Mouse (Mus musculus) frontal cortex, adult (tissue): Measurements from ENCODE around the gene Mapk8ip3.
"Not testable (repeated sequence)": the region's sequence is repeated elsewhere in the genome, so short reads cannot be mapped to it uniquely, and the experiment has no call there.

Experiments used
- ATAC-seq: cut with Nextera tagmentation; 2 replicates; pipeline ENCODE4 v1.9.2; 2017; ENCODE audit warnings: mild to moderate bottlenecking, moderate library complexity, mixed read lengths; ENCODE audit not compliant: low TSS enrichment

Gene Mapk8ip3

DNA sequence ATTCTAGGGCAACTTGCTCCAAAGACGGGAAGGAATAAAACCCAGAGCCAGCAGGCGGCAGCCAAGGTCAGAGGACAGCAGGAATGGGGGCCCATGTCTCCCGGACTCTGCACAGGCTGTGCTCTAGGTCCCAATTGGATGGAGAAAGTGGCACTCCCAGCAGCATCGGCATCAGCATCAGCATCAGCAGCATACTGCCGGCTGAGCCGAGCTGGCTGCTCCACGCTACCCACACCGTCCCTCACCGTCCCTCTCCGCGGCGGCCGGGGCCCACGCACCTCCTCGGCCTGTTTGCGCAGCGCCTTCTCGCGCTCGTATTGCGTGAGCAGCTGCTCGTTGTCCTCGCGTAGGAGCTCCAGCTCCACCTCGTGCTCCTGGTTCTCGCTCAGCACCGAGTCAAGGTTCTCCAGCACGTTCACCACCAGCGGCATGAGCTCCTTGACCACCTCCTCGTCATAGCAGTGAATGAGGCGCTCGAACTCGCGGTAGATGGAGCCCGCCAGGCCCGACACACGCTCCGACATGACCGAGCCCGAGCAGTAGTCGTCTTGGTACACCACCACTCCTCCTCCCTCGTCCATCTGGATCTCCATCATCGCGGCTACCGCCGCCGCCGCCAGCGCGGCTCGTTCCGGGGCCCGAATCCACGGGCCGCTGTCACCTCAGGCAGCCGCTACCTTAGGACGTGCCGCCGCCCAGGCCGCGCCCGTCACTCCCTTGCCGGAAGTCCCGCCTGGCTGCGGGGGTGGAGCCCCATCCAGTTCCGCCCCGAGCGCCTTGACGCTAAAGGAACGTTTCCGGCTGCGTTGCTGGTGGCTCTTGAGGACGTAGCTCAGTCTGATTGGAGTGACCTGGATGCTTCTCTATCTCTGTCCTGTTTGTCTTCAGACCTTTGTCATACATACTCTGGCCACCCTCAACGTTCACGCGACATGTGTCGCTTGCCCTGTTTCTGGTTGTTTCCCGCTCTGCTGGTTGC lies at the start of gene Mapk8ip3:
TSS of gene Mapk8ip3 (minus strand) at position 719 of the 979 bp plus-strand sequence.
- ATAC-seq = peak; percentile 97

- no peak for ATAC-seq
Measured at GRCm38 (mm10) chr17:24960852-24961715, 24.3 kb upstream of the Mapk8ip3 start.

- peak; percentile 99 for ATAC-seq
Measured at GRCm38 (mm10) chr17:24960135-24960851, 23.5 kb upstream of the Mapk8ip3 start, which contains the start of gene Jpt2. Gene Jpt2, minus strand, starts transcription at chr17:24960689.

DNA sequence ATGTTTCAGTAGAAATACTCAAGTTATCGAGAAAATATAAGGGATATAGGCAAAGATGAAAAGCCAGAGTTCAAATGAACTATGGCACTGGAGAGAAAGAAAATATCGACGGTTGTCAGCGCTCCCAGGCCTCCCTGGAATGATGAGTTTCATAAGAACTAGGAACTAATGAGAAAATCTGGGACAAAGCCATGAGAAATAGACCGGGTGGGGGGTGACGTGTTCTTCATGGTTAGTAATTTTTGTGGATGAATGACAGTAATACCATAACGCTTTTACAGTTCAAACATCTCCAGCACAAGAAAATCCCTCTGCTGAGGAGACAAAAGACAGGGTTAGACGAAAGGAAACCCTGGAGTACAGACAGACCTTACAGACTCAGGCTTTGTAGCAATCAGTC lies 22.6 kb upstream of the Mapk8ip3 start:
- ATAC-seq = no peak

DNA sequence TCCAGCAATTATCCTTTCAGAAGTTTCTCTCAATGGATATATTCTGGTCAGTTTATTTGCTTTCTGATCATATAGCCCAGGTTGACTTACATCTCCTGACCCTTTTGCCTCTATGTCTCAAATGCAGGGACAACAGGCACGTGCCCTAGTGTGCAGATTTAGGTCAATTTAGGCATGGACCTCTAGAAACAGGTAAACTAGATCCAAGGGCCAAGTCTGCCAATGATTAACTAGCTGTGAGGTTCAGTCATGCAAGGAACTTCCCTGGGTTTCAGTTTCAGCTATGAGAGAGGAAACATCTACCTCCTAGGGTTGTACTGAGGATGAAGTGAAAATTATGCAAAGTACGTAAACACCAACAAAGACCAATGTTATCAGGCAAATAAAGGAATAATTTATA lies 16.5 kb upstream of the Mapk8ip3 start:
- no peak for ATAC-seq

DNA sequence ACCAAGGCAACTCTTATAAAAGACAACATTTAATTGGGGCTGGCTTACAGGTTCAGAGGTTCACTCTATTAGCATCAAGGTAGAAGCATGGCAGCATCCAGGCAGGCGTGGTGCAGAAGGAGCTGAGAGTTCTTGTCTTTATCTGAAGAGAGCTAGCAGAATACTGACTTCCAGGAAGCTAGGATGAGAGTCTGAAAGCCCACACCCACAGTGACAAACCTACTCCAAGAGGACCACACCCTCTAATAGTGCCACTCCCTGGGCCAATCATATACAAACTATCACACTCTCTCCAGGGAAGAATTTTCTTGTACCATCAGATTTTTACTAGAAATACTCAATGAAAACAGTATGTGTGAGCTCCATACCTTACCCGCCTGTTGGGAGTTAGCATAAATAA lies 13.9 kb upstream of the Mapk8ip3 start:
- ATAC-seq = no peak

GRCm38 (mm10) chr17:24948204-24948603 lies 11.4 kb upstream of the Mapk8ip3 start:
- ATAC-seq = no peak

GRCm38 (mm10) chr17:24943589-24943988 lies 6.8 kb upstream of the Mapk8ip3 start:
- not testable (repeated sequence) for ATAC-seq

- peak; percentile 73; the same call in 1 of the 2 replicates for ATAC-seq
Measured at GRCm38 (mm10) chr17:24943036-24943435, 6.3 kb upstream of the Mapk8ip3 start.

- not testable (repeated sequence) for ATAC-seq
Measured at GRCm38 (mm10) chr17:24942453-24942852, 5.7 kb upstream of the Mapk8ip3 start.

- no peak for ATAC-seq
Measured at GRCm38 (mm10) chr17:24937266-24937665, 489 bp upstream of the Mapk8ip3 start.

DNA sequence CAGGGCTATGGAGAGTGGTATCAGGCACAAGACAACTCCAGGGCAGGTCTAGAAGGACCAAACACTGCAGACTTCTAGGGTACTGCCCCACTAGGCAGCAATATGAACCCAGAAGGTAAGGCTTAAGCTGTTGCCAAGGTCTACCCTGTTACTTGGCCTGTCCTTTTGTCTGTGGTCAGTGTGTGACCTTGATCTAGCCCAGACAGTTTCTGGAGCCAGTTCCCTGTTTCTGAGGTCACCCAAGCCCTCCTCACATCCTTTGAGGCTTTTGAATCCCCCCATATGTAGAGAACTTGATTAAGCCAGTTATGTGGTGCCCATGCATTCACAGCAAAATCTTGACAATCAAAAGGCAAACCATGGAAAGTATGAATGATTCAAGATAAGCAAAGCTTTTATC lies 1.1 kb downstream of the Mapk8ip3 start:
- no peak for ATAC-seq

GRCm38 (mm10) chr17:24934926-24935325 lies 1.9 kb downstream of the Mapk8ip3 start:
- no peak for ATAC-seq

DNA sequence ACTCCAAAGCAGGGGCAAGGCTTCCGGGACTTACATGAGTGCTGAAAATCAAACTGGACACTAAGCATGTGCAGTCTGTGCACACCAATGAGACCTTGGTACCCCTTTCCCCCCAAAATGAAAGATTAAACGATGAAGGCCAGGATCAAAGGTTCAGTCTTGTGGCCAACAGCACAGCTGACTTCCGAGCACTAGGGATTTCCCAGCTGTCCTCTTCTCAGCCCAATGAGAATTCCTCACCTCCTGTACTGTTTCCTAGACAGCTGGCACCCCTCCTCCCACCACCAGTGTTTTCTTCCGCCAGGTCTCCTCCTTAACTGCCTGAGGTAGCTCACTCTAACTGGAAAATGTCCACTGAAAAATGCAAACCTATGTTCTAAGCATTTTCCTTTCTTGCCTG lies 3.6 kb downstream of the Mapk8ip3 start:
- ATAC-seq = no peak

DNA sequence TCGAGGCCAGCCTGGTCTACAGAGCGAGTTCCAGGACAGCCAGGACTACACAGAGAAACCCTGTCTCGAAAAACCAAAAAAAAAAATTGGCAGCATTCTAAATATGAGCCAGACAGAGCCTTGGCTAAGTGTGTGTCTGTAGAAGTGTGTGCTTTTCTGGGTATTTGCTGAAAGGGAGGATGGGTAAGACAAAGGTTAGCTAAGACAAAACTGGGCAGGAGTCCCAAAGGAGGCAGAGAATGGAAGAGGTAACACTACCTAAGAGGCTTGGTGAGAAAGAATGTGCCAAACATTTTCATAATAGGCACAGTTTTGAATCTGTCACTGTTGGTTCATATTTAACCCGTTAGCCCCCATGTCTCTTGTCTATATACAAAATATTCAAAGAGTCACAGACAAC lies 4.3 kb downstream of the Mapk8ip3 start:
- ATAC-seq = no peak

- ATAC-seq = no peak; the same call in 1 of the 2 replicates
Measured at GRCm38 (mm10) chr17:24929506-24929905, 7.3 kb downstream of the Mapk8ip3 start.

- ATAC-seq = no peak
Measured at GRCm38 (mm10) chr17:24923246-24923645, 13.5 kb downstream of the Mapk8ip3 start.

DNA sequence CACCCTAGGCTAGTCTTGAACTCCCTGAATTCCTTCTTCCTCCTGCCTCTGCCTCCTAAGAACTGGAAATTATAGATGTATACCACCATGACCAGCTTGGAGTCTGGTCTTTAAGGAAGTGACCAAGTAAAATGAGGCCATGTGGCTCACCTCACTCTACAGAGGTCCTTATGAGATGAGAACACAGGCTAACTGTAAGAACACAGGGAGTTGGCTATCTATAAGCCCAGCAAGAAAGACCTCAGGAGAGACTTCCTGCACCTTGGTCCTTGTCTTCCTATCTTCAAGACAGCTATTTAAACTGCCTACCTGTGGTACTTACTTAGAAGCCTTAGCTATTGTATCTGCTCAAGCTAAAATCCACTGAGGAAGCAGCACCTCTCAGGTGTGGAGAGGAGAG lies 22.8 kb downstream of the Mapk8ip3 start:
- ATAC-seq = no peak

GRCm38 (mm10) chr17:24907591-24907990 lies 29.2 kb downstream of the Mapk8ip3 start:
- ATAC-seq = no peak

GRCm38 (mm10) chr17:24903767-24904166 lies 33.0 kb downstream of the Mapk8ip3 start:
- ATAC-seq = peak; percentile 49

DNA sequence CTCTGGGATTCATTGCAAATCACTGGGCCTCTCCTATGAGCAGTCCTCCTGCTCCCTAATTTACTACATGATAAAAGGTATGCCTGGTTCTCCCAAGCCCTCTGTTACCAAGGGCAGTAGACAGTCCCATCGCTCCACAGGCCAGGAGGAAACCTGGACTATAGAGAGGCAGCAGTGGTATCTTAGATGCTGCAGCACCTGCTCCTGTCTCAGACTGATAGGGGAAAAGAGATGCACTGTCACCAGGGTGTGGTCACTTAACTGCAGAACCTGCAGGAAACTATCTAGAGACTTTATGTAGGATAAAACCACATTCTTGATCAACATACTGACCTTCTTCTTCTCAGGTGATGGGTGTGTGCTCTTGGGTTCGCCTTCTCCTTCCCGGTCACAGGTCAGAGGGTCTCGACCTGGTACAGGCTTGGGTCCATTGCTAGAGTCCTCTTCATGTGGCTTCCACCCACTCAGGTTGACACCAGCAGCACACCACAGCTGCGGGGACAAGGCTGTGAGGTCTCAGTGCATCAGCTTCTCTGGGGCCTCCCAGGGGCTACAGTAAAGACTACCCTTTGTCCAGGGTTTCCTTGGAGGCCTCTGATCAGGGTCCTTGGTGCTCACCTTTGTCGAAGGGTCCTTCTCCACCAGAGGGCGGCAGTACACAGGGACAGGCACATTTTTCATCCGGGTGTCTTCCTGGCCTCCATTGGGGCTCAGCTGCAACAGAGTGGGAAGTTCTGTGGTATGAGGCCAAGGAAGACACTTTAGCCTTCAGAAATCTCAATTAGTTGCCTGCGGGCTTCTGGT lies 33.9 kb downstream of the Mapk8ip3 start:
- ATAC-seq = no peak
